Mouse (Mus musculus): ENCODE results near the gene Ece1.
"Not testable (repeated sequence)": the region's sequence is repeated elsewhere in the genome, so short reads cannot be mapped to it uniquely, and the experiment has no call there.

Gene Ece1

DNA sequence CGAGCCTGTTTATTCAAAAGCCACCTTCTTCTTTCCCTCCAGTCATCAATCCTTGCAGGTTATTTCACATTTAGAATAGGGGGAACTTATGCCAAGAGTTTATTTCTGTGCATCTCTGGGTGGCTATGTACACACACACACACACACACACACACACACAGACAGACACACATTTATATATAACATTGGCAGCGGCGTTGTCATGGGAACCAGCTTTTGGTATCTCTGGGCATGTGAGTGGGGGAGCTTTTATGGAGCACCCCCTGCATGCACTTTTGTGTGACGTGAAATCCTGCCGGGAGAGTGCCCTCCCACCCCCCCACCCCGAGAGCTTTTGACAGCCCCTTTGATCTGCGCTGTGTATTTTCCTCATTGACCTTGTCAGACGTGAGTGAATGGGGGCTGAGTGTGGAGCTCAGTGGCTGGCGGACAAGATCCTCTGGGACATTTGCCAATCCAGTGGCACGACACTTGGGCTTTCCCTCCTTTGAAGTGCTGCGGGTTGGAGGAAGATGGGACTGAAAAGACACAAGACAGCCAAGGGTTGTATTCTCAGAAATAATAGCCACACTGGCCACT lies 117.1 kb downstream of the Ece1 start:
- not testable (repeated sequence) for DNase-seq (ENCODE audit: extremely low read depth, low read depth, low spot score)

- no peak for DNase-seq (ENCODE audit: extremely low read depth, low read depth, low spot score)
Measured at GRCm38 (mm10) chr4:137982869-137983268, 120.8 kb downstream of the Ece1 start.

DNA sequence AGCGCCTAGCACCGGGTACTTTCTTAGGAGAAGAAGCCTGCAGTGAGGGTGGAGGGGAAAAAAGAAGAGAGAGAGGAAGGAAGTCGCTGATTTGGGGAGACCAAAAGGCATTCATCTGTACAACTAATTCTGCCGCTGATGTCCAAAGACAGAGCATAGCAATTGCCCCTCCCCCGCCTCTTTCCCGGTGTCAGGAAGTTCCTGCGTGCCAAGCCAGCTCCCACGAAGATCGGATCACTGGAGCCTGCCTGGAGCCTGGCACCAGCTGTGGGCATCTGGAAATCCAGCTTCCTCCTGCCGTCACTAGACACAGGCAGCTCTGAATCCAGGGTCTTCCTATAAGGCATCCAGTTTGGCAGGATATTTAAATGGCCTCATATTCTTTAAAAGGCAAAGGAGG lies 122.2 kb downstream of the Ece1 start:
- DNase-seq (ENCODE audit: extremely low read depth, low read depth, low spot score) = no peak

DNA sequence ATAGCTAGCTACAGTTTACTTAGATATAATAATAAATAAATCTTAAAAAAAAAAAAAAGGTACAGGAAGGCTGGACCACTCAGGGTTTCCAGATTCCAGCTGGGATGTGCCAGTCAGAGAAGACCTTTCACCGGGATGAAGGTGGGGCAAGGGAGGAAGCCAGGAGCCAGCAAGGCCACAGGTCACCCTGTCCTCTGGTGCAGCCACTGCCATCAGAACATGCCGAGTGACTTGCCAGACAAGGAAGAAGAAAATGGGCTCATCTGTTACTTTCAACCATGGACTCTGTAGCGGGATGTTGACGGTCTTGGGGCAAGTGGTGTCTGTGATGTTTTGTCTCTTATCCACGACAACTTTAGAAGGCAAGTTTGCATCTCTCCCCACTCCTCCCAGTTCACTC lies 122.7 kb downstream of the Ece1 start:
- no peak for DNase-seq (ENCODE audit: extremely low read depth, low read depth, low spot score)

DNA sequence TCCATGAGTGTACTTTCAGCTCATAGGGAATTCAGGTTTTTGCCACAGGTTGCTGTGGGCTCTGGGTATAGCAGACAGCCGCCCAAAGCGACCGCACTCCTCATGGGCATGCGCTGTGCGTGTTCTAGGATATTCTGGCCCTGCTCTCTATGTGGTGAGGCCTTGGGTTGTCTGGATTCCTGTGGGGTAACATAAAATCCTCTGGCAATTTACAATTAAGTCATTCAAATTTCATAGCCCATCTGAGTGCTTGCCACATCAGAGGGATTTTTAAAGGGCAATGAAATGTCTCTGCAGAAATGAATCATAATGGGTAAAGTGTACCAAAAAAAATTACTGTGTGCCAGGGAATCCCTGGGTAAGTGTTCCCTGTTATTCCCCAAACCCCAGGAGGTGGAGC lies 127.4 kb downstream of the Ece1 start:
- no peak for DNase-seq (ENCODE audit: extremely low read depth, low read depth, low spot score)

GRCm38 (mm10) chr4:137990433-137990832 lies 128.4 kb downstream of the Ece1 start:
- no peak for DNase-seq (ENCODE audit: extremely low read depth, low read depth, low spot score)

GRCm38 (mm10) chr4:137991240-137991639 lies 129.2 kb downstream of the Ece1 start:
- no peak for DNase-seq (ENCODE audit: extremely low read depth, low read depth, low spot score)

- DNase-seq (ENCODE audit: extremely low read depth, low read depth, low spot score) = no peak
Measured at GRCm38 (mm10) chr4:137992890-137993289, 130.9 kb downstream of the Ece1 start, which contains the start of gene Eif4g3. Gene Eif4g3 (plus strand): TSS chr4:137993022.

DNA sequence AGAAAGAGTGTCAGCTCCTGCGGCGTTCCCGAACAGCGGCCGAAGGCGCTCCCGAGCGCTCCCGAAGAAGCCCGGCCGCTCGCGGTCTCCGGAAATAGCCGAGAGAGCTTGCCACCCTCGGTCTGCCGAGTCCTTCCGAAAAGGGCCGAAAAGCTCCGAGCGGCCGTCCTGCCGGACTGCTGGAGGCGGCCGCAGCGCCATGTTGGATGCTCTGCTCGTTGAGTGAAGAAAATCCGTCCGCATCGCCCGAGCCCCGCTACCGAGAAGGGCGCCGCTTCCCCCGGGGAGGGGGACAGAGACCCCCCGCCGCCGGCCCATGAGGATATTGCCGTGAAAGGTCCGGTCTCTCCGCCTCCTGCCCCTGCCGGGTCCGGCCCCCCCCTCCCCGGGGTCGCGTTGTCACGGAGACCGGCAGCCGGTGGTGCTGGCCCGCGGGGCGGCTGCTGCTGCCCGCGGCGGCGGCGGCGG lies 131.3 kb downstream of the Ece1 start:
- peak; percentile 30 for DNase-seq (ENCODE audit: extremely low read depth, low read depth, low spot score)

DNA sequence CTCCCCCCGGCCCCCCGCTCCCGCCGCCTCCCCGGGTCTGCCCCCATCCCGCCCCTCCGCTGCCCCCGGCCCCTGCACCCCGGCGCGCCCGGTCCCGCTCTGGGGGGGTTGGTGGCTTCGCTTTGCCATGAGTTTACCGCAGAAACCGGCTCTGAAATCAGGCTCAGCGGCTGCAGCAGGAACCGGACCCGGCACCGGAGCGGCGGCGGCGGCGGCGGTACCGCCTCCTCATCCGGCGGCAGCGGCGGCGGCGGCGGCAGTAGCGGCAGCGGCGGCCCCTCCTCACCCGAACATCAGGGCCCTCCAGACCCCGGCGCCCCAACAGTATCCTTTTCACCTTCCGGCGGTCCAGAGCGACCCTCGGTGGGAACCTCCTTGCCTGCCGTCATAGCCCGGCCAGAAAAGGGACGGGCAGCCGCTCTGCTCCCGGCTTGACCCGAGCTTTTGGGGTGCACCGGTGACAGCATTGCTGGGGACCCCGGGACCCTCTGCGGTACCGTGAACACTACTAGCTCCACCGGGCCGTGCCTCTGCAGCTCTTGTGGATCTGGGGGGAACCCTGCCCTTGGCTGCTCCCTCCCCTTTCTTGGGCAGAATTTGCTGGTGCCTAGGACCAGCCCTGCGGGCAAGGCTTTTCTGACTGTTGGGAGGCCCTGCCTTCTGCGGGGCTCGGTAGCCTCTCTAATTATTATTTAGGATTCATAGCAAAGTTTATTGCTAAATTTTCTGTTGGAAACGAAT lies 132.0 kb downstream of the Ece1 start:
- DNase-seq (ENCODE audit: extremely low read depth, low read depth, low spot score) = no peak

DNA sequence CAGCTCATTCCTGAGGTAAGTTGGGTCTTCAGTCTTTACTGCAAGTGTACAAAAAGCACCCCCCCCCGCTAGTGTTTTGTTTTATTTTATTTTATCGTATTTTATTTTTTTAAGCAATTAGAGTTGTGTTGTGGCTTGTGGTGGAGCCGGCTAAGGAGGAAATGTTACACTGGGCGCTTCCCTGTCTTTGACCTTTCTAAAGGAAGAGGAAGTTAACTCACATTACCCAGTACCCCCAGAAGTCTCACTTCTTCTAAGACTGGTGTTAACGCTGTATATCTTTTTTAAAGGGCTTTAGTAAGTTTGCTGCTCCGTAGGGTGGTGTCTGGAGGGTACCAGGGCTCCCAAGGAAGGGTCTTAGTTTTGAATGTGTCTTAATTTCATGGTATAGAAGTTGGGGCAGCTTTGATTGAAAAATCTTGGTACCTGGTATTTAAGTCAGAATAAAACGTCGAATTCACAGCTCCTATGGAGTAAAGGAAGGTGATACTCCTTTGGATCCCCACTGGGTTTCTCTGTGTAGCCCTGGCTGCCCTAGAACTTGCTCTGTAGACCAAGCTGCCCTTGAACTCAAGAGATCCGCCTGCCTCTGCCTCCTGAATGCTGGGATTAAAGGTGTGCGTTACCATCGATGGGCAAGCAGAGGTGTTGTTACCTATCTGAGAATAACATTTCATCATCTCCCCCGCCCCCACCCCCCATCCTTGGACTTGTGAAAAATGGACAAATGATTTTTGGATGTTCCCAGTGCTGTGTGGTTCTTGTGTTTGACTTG lies 132.7 kb downstream of the Ece1 start:
- no peak for DNase-seq (ENCODE audit: extremely low read depth, low read depth, low spot score)

DNA sequence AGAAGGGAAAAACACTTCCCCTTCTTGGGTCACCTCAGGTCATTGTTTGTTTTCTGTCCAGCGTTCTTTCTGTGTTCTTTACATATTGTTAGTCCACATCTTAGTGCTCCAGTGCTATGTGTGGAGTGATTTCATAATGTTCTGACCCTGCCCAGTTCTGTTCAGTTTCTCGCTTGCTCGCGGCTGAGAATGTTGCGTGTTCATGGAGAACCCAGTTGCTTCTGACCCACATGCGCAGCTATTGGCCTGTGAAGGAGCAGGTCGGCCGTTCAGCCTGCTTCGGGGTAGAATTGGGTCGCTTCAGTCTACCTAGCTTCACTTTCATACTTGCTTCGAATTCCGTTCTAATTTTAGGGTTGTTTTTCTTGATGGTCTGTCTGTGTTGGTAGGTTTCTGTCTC lies 133.4 kb downstream of the Ece1 start:
- DNase-seq (ENCODE audit: extremely low read depth, low read depth, low spot score) = peak; percentile 63

DNA sequence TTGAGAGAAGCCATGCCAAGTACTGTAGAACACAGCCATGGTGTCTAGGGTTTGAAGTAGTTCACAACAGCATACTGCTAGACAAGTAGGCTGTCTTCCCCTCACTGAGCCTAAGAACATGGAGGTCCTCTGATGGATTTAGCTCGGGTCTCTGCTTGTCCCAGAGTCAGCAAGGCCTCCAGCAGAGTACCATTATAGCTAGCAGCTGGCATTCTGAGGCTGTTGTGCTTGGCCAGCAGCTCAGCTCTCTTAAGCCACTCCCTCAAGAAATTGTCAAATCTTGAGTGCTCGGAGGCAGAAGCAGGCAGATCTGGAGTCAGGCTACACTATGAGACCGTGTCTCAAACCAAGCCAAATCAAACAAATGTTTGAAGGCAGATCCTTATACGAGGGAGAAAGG lies 136.2 kb downstream of the Ece1 start:
- peak; percentile 73 for DNase-seq (ENCODE audit: extremely low read depth, low read depth, low spot score)

- no peak for DNase-seq (ENCODE audit: extremely low read depth, low read depth, low spot score)
Measured at GRCm38 (mm10) chr4:138000682-138001081, 138.6 kb downstream of the Ece1 start.

- no peak for DNase-seq (ENCODE audit: extremely low read depth, low read depth, low spot score)
Measured at GRCm38 (mm10) chr4:138003909-138004610, 142.0 kb downstream of the Ece1 start.

GRCm38 (mm10) chr4:138005781-138006180 lies 143.7 kb downstream of the Ece1 start:
- no peak for DNase-seq (ENCODE audit: extremely low read depth, low read depth, low spot score)

GRCm38 (mm10) chr4:138006951-138007613 lies 145.0 kb downstream of the Ece1 start:
- DNase-seq (ENCODE audit: extremely low read depth, low read depth, low spot score) = no peak

GRCm38 (mm10) chr4:138008646-138009045 lies 146.6 kb downstream of the Ece1 start:
- peak; percentile 52 for DNase-seq (ENCODE audit: extremely low read depth, low read depth, low spot score)

DNA sequence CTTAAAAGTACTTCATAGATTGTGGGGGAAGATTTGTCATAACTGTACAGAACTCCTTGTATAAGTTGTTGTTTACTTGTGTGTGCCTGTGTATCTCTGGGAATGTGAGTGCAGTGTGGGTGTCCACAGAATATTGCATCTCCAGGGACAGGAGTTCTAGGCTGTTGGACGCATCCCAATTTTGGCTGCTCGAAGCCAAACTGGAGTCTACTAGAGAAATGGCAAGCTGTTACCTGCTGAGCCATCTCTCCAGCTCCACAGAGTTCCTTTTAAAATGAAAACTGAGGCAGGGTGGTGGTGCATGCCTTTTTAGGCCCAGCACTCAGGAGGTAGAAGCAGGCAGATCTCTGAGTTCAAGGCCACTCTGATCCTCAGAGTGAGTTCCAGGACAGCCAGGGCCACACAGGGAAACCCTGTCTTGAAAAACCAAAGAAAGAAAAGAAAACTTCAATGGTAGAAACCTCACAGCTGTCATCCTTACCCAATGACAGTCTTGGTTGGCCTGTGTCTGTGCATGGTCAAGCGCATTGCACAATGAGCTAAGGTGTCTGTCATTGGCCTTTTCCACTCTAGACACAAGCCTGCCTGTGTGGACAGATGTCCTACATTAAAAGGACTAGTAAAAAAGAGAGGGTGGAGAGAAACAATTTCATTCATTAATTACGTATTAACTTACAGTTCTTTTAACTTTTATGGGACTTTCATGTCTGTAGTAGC lies 147.9 kb downstream of the Ece1 start:
- DNase-seq (ENCODE audit: extremely low read depth, low read depth, low spot score) = no peak

Data from fat pad, adult 2 months (tissue).